Mouse (Mus musculus): ENCODE results near the gene Pcgf1.

The Pcgf1 gene

GRCm38 (mm10) chr6:83065995-83066394 is 11.7 kb upstream of the Pcgf1 start:
- DNase-seq (ENCODE audit: low spot score in 2 of 2) = no peak

GRCm38 (mm10) chr6:83066441-83066840 is 11.2 kb upstream of the Pcgf1 start:
- no peak for DNase-seq (ENCODE audit: low spot score in 2 of 2)

DNA sequence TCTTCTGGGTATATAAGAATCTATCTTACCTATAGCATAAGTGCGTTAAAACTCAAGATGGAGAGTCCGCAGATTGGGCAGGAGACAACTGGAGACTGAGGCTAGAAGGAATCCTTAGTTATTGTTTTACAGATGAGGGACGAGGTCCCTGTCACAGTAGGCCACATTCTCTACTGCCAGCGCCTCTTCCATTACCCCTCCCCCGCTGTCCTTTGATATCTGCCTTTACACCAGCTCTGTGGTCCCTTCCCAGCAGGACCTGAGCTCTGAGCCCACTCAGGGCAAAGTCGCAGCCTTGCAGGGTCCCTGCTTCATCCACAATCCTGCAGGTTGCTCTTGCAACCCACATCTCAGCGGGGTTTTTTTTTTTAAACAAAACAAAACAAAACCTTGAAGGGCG is 9.4 kb upstream of the Pcgf1 start:
- no peak for DNase-seq (ENCODE audit: low spot score in 2 of 2)

DNA sequence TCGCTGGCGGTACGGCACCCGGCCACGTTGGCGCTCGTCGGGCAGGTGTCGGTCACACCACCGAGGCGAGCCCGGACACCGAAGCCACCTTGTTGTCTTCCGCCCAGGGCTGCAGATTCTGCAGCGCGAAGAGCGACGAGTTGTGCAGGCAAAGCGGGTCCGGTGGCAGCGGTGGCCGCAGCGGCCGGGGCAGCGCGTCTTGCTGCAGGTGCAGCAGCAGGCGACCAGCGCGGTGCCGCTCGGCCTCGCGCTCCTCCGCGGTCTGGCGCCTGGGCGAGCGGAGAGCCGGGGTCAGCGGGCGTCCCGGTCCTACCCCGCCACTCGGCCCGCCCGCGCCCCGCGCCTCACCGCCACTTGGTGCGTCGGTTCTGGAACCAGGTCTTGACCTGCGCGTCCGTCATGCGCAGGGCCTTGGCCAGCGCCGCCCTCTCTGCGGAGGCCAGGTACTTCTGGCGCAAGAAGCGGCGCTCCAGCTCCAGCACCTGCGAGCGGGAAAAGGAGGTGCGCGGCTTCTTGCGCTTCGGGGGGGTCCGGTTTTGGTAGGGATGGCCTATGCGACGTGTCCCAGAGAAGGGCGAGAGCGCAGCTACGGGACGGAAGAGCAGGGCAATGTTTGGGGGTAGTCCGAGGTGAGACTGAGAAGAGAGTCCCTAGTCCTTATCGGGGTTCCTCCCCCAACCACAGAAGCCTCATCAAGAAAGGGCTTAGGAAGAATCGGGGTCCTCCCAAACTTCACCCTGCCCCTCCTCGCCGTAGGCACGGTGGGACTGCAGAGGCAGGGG is 8.8 kb upstream of the Pcgf1 start:
- no peak for DNase-seq (ENCODE audit: low spot score in 2 of 2)

- no peak for DNase-seq (ENCODE audit: low spot score in 2 of 2)
Observed at GRCm38 (mm10) chr6:83069488-83070246, 8.0 kb upstream of the Pcgf1 start.

GRCm38 (mm10) chr6:83070247-83070310 is 7.6 kb upstream of the Pcgf1 start, which contains the start of gene Tlx2:
Tlx2 (minus strand) TSS chr6:83070293.
- DNase-seq (ENCODE audit: low spot score in 2 of 2) = no peak

GRCm38 (mm10) chr6:83070311-83071219 is 7.1 kb upstream of the Pcgf1 start:
- DNase-seq (ENCODE audit: low spot score in 2 of 2) = no peak

- DNase-seq (ENCODE audit: low spot score in 2 of 2) = no peak
Observed at GRCm38 (mm10) chr6:83071220-83071619, 6.4 kb upstream of the Pcgf1 start.

GRCm38 (mm10) chr6:83074979-83075378 is 2.7 kb upstream of the Pcgf1 start:
- no peak for DNase-seq (ENCODE audit: low spot score in 2 of 2)

- DNase-seq (ENCODE audit: low spot score in 2 of 2) = peak; percentile 97 to 98
Observed at GRCm38 (mm10) chr6:83078324-83078858, 722 bp downstream of the Pcgf1 start.

DNA sequence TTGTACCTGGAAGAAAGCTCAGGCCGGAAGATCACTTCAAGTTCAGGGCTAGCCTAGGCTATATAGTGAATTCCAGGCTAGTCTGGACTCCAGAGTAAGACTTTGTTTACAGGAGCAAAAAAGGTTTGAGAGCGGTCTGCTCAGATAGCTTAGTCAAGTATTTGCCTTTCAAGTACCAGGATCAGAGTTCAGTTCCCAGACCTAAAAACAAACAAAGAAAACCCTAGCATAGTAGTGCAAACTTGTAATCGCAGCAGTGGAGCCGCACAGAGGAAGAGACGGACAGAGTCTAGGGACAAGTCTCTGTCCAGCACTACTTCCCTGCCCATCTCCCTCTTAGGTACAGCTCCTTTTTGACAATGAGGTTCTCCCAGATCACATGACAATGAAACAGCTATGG is 2.5 kb downstream of the Pcgf1 start:
- no peak for DNase-seq (ENCODE audit: low spot score in 2 of 2)

DNA sequence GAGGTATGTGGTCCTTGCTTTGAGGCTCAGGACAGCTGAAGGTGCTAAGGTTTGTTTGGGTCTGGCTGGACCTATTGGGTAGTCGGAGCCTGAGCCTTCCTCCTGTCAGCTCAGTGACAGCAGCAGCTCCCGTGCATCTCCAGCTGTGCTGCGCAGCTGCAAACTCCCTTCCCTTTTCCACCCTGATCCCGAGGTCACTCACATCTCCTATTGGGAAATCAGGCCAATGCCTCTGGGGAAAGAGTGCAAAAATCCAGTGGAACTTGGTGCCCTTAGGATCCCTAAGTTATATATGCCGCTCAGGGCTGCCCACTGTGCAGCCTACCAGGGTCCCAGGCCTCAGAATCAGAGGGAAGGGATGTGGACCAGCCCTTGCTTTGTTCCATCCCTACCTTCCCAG is 5.8 kb downstream of the Pcgf1 start:
- DNase-seq (ENCODE audit: low spot score in 2 of 2) = no peak

DNA sequence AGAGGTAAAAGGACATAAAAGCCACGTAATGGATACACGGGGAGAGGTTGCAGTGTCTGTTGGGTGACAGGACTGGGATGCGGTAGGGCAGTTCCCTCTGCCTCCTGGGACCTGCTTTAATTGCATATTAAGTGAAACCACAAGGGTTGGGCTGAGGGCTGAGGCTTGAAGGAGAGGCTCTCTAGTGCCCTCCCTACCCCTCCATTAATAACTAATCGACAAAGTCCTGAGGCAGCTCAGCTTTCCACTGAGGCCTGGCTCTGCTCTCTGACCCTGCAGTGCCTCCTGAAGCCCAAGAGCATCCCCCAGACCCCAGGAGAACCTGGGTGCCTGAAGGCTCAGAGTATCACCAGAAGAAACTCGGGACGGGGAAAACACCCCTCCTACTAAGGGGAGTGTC is 6.8 kb downstream of the Pcgf1 start:
- DNase-seq (ENCODE audit: low spot score in 2 of 2) = no peak

DNA sequence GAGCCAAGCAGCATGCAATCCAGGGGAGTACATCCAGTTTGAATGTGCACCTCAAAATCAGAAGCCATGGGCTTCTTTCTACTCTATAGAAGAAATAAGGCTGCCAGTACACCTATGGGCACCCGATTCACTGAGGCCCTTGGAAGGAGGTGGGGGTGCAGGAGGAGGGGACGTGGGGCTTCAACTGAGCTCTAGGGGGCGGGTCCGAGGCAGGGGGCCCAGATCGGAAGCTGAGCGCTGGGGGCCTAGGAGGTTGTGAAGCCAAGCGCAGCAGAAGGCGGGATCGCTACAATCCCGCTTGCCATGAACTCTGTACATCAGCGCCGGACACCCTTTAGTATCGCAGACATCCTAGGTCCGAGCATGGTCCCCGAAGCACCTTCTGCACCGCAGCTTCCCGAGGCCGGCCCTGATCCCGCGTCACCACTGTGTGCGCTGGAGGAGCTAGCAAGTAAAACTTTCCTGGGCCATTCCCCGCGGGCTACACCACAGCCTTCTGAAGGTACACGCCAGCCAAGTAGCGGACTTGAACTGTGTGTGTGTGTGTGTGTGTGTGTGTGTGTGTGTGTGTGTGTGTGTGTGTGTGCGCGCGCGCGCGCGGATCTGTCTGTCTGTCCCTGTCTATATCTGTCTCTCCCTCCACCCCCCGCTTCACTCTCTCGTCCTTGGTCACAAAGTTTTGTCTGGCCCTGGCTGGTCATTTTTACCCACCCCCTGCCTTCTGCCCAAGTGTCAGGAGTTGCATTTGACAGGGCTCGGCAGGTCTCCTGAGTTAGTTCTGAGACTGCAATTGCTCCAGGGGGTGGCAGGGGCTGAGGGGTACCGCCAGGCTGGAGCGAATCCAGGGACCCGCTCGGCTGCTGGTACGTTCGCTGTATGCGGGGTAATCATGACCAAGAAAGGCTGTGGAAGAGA is 8.7 kb downstream of the Pcgf1 start, which contains the start of gene Lbx2:
Gene Lbx2, plus strand, starts transcription at position 247 of the 915 bp plus-strand sequence.
- no peak for DNase-seq (ENCODE audit: low spot score in 2 of 2)

- no peak for DNase-seq (ENCODE audit: low spot score in 2 of 2)
Observed at GRCm38 (mm10) chr6:83087205-83087925, 9.7 kb downstream of the Pcgf1 start.

GRCm38 (mm10) chr6:83087926-83088260 is 10.2 kb downstream of the Pcgf1 start:
- DNase-seq (ENCODE audit: low spot score in 2 of 2) = no peak

GRCm38 (mm10) chr6:83092416-83093127 is 14.9 kb downstream of the Pcgf1 start:
- DNase-seq (ENCODE audit: low spot score in 2 of 2) = no peak

- no peak for DNase-seq (ENCODE audit: low spot score in 2 of 2)
Observed at GRCm38 (mm10) chr6:83095968-83096367, 18.3 kb downstream of the Pcgf1 start.

GRCm38 (mm10) chr6:83098411-83098810 is 20.7 kb downstream of the Pcgf1 start:
- no peak for DNase-seq (ENCODE audit: low spot score in 2 of 2)

- peak; percentile 89 for DNase-seq (ENCODE audit: low spot score in 2 of 2)
Observed at GRCm38 (mm10) chr6:83101316-83101687, 23.6 kb downstream of the Pcgf1 start, which contains the start of the genes Ccdc142 and Gm42688. Ccdc142 (plus strand) TSS chr6:83101601. Gm42688 (plus strand) TSS chr6:83101617.

Measured in right cerebral cortex, postnatal 36 days (tissue).